Mouse (Mus musculus): ENCODE measurements around the gene Nemf.

- TF ChIP-seq CTCF (IDR thresholded peaks at IDR 0.05; ENCODE audit: extremely low read depth, insufficient read length, insufficient replicate concordance, low read depth, low read length) (peak; percentile 11; the same call in 1 of the 2 replicates), POLR2A (IDR thresholded peaks at IDR 0.05; ENCODE audit: low read depth, low read length) (peak; percentile 77)
These were observed 4.3 kb upstream of the Nemf start for GRCm38 (mm10) chr12:69360997-69361899.
